Mouse (Mus musculus) erythroblast, embryonic 14.5 days (primary cell): ENCODE data around the gene Nrp1. TPM values are rescaled to one million over a fixed set of nuclear protein-coding genes. Genes with fewer than 3 reads are reported as not detected.

ENCODE experiments used
- H3K27me3 ChIP-seq: 2 replicates; pipeline ENCODE4 v1.6.1; 2012; ENCODE audit warnings: inconsistent platforms; ENCODE audit not compliant: control insufficient read depth
- H3K36me3 ChIP-seq: 2 replicates; pipeline ENCODE4 v1.6.1; 2012; ENCODE audit warnings: mild to moderate bottlenecking, inconsistent platforms; ENCODE audit not compliant: control insufficient read depth
- H3K4me1 ChIP-seq: 2 replicates; pipeline ENCODE4 v1.6.1; 2012; ENCODE audit warnings: inconsistent platforms; ENCODE audit not compliant: control insufficient read depth
- H3K4me3 ChIP-seq: replicated peaks from 2 replicates; pipeline ENCODE3; 2012; ENCODE audit warnings: moderate library complexity, mild to moderate bottlenecking, inconsistent platforms
- H3K9me3 ChIP-seq: 2 replicates; pipeline ENCODE4 v1.6.1; 2012; ENCODE audit warnings: low read length, inconsistent platforms, mixed read lengths; ENCODE audit not compliant: control insufficient read depth
- GATA1 ChIP-seq: IDR thresholded peaks from 2 replicates; pipeline ENCODE4 v1.6.1; 2012; ENCODE audit warnings: low read length, inconsistent platforms, mixed read lengths
- TAL1 ChIP-seq: IDR thresholded peaks from 3 replicates; pipeline ENCODE4 v1.6.1; 2012; ENCODE audit warnings: low read length, inconsistent platforms, mixed read lengths
- polyA plus RNA-seq: library from polyadenylated mRNA; stranded (reverse); fragments of >175 nt; gene quantifications from 2 replicates; pipeline ENCODE4 v1.2.3, GENCODE M21; 2012

The Nrp1 gene
- polyA plus RNA-seq, 1 experiment, result 0.02 TPM

- no peak overlapping the region for H3K4me3 ChIP-seq
- H3K36me3 ChIP-seq, result no peaks in the 10 kb centered on the region
- TF ChIP-seq TAL1 (no peak), GATA1 (no peak)
Observed at GRCm38 (mm10) chr8:128447320-128447719, 88.9 kb downstream of the Nrp1 start.

GRCm38 (mm10) chr8:128450390-128451032 is 92.1 kb downstream of the Nrp1 start:
- no peaks in the 10 kb centered on the region for H3K4me1 ChIP-seq
- TF ChIP-seq TAL1, result no peak
- no peak for TF ChIP-seq GATA1
- H3K36me3 ChIP-seq, result no peaks in the 10 kb centered on the region
- no peaks in the 10 kb centered on the region for H3K27me3 ChIP-seq
- no peak overlapping the region for H3K4me3 ChIP-seq
- no peaks in the 10 kb centered on the region for H3K9me3 ChIP-seq

More at GRCm38 (mm10) chr8:128447320-128447719, 88.9 kb downstream of the Nrp1 start:
- H3K9me3 ChIP-seq, result no peaks in the 10 kb centered on the region
- no peaks in the 10 kb centered on the region for H3K4me1 ChIP-seq
- no peaks in the 10 kb centered on the region for H3K27me3 ChIP-seq

- Histone ChIP-seq H3K9me3 (no peaks in the 10 kb centered on the region), H3K36me3 (no peaks in the 10 kb centered on the region), H3K27me3 (no peaks in the 10 kb centered on the region), H3K4me3 (no peak overlapping the region), H3K4me1 (no peaks in the 10 kb centered on the region)
- TF ChIP-seq TAL1 (no peak), GATA1 (no peak)
Observed at GRCm38 (mm10) chr8:128451121-128451520, 92.7 kb downstream of the Nrp1 start.

- H3K4me3 ChIP-seq, result no peak overlapping the region
- no peaks in the 10 kb centered on the region for H3K4me1 ChIP-seq
Observed at GRCm38 (mm10) chr8:128453471-128453870, 95.1 kb downstream of the Nrp1 start.

GRCm38 (mm10) chr8:128454026-128454425 is 95.6 kb downstream of the Nrp1 start:
- no peaks in the 10 kb centered on the region for H3K4me1 ChIP-seq
- no peaks in the 10 kb centered on the region for H3K36me3 ChIP-seq
- no peaks in the 10 kb centered on the region for H3K9me3 ChIP-seq
- TF ChIP-seq GATA1, result no peak
- TF ChIP-seq TAL1, result no peak
- no peaks in the 10 kb centered on the region for H3K27me3 ChIP-seq
- H3K4me3 ChIP-seq, result no peak overlapping the region

More at GRCm38 (mm10) chr8:128453471-128453870, 95.1 kb downstream of the Nrp1 start:
- H3K9me3 ChIP-seq, result no peaks in the 10 kb centered on the region
- H3K27me3 ChIP-seq, result no peaks in the 10 kb centered on the region
- no peaks in the 10 kb centered on the region for H3K36me3 ChIP-seq
- TF ChIP-seq GATA1 (no peak), TAL1 (no peak)

GRCm38 (mm10) chr8:128457277-128457676 is 98.9 kb downstream of the Nrp1 start:
- no peaks in the 10 kb centered on the region for H3K4me1 ChIP-seq
- H3K9me3 ChIP-seq, result no peaks in the 10 kb centered on the region
- TF ChIP-seq TAL1 (no peak), GATA1 (no peak)
- H3K36me3 ChIP-seq, result no peaks in the 10 kb centered on the region
- no peaks in the 10 kb centered on the region for H3K27me3 ChIP-seq
- H3K4me3 ChIP-seq, result no peak overlapping the region

GRCm38 (mm10) chr8:128459704-128460103 is 101.3 kb downstream of the Nrp1 start:
- no peak for TF ChIP-seq GATA1
- TF ChIP-seq TAL1, result no peak

GRCm38 (mm10) chr8:128461716-128462115 is 103.3 kb downstream of the Nrp1 start:
- Histone ChIP-seq H3K9me3 (no peaks in the 10 kb centered on the region), H3K27me3 (no peaks in the 10 kb centered on the region), H3K4me1 (no peaks in the 10 kb centered on the region), H3K36me3 (no peaks in the 10 kb centered on the region), H3K4me3 (no peak overlapping the region)
- no peak for TF ChIP-seq TAL1
- no peak for TF ChIP-seq GATA1

More at GRCm38 (mm10) chr8:128459704-128460103, 101.3 kb downstream of the Nrp1 start:
- no peak overlapping the region for H3K4me3 ChIP-seq
- H3K27me3 ChIP-seq, result no peaks in the 10 kb centered on the region
- no peaks in the 10 kb centered on the region for H3K4me1 ChIP-seq
- H3K9me3 ChIP-seq, result no peaks in the 10 kb centered on the region
- no peaks in the 10 kb centered on the region for H3K36me3 ChIP-seq

- no peaks in the 10 kb centered on the region for H3K9me3 ChIP-seq
- no peak overlapping the region for H3K4me3 ChIP-seq
- TF ChIP-seq TAL1, result no peak
- H3K4me1 ChIP-seq, result no peaks in the 10 kb centered on the region
- no peaks in the 10 kb centered on the region for H3K27me3 ChIP-seq
- H3K36me3 ChIP-seq, result no peaks in the 10 kb centered on the region
Observed at GRCm38 (mm10) chr8:128463162-128463561, 104.8 kb downstream of the Nrp1 start.
